Mouse (Mus musculus) urinary bladder, adult 18-20 months (tissue): Measurements from ENCODE around the gene Armcx1.
"Not testable (repeated sequence)": the region's sequence is repeated elsewhere in the genome, so short reads cannot be mapped to it uniquely, and the experiment has no call there.

Experiments
- DNase-seq, 2 experiments: peaks; one replicate each; pipeline ENCODE4 v3.0.0; 2022; ENCODE audit warnings: low spot score in 2 of 2, mixed read lengths in 2 of 2

Gene Armcx1

GRCm38 (mm10) chrX:134757293-134757995 lies 39.7 kb downstream of the Armcx1 start:
- DNase-seq = no peak

DNA sequence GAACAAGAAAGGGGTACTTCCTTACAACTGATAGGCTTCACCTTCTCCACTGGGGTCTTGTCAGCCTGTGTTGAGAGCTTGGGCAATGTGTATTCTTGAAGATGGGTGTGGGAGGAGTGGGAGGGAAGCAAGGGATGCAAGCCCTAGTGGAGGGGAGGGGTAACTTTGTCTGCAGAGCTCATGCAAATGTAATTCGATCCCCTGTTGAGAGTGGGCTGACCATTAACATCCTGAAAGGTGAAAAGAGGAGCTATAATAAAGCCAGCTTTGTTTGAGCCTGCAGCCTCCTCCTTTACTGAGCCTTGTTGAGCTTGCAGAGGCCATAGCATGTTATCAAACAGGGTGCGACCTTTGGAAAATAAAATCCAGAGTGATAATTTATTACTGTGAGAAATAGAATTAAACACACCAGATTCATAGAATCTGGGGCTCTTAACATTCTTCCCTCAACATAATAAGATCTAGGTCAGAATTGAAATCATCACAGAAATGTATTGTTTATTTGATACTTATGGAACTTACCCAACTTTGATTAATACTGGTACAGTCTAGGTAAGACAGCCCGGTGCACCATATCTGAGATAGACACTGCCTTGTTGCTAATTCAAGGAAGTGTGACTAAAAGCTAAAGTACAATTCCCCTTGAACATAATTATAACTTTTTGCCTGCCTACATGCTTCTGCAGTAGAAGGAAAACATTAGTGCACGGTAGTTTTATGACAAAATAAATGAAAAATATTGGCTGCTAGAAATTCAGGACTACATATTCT lies 45.9 kb downstream of the Armcx1 start:
- not testable (repeated sequence) for DNase-seq
